Mouse (Mus musculus): ENCODE data around the gene Ntrk2. TPM values are rescaled to one million over a fixed set of nuclear protein-coding genes. Genes with fewer than 3 reads are reported as not detected.

The Ntrk2 gene
- polyA plus RNA-seq, 1 experiment from 2014 or later: 35.8 TPM

- 53% methylated on average over 5 of the region's 5 CpGs for WGBS
- peak; percentile 70 for ATAC-seq (ENCODE audit: low FRiP score)
These were observed 274.1 kb downstream of the Ntrk2 start for GRCm38 (mm10) chr13:59080468-59080867.

GRCm38 (mm10) chr13:59089016-59089415 lies 282.6 kb downstream of the Ntrk2 start:
- H3K4me2 ChIP-seq: no peak overlapping the region
- no peaks in the 10 kb centered on the region for H3K27me3 ChIP-seq (ENCODE audit: control insufficient read depth, insufficient read depth, low read length)
- no peak overlapping the region for H3K27ac ChIP-seq (ENCODE audit: low read depth, low read length)
- DNase-seq (ENCODE audit: low spot score, missing footprints): no peak
- no peaks in the 10 kb centered on the region for H3K9me3 ChIP-seq (ENCODE audit: control insufficient read depth, low read length)
- peaks cover 27% of the 10 kb centered on the region for H3K4me1 ChIP-seq (ENCODE audit: control insufficient read depth, insufficient read depth, low read length)
- H3K36me3 ChIP-seq (ENCODE audit: control insufficient read depth, insufficient read depth, low read length): no peaks in the 10 kb centered on the region
- no peak for ATAC-seq (ENCODE audit: low FRiP score)
- 90% methylated on average over 4 of the region's 4 CpGs for WGBS
- no peak overlapping the region for H3K4me3 ChIP-seq (ENCODE audit: low read depth, low read length)
- H3K9ac ChIP-seq (ENCODE audit: low read length): no peak overlapping the region

More at GRCm38 (mm10) chr13:59080468-59080867, 274.1 kb downstream of the Ntrk2 start:
- no peak overlapping the region for H3K4me2 ChIP-seq
- no peak overlapping the region for H3K4me3 ChIP-seq (ENCODE audit: low read depth, low read length)
- H3K4me1 ChIP-seq (ENCODE audit: control insufficient read depth, insufficient read depth, low read length): peaks cover 11% of the 10 kb centered on the region
- H3K27ac ChIP-seq (ENCODE audit: low read depth, low read length): no peak overlapping the region
- H3K27me3 ChIP-seq (ENCODE audit: control insufficient read depth, insufficient read depth, low read length): no peaks in the 10 kb centered on the region; the same call in 1 of the 2 replicates
- H3K9me3 ChIP-seq (ENCODE audit: control insufficient read depth, low read length): no peaks in the 10 kb centered on the region
- no peak overlapping the region for H3K9ac ChIP-seq (ENCODE audit: low read length)
- peak; percentile 89 for DNase-seq (ENCODE audit: low spot score, missing footprints)
- no peaks in the 10 kb centered on the region for H3K36me3 ChIP-seq (ENCODE audit: control insufficient read depth, insufficient read depth, low read length)

- Histone ChIP-seq H3K36me3 (ENCODE audit: control insufficient read depth, insufficient read depth, low read length) (no peaks in the 10 kb centered on the region), H3K9me3 (ENCODE audit: control insufficient read depth, low read length) (no peaks in the 10 kb centered on the region), H3K27me3 (ENCODE audit: control insufficient read depth, insufficient read depth, low read length) (no peaks in the 10 kb centered on the region), H3K9ac (ENCODE audit: low read length) (no peak overlapping the region), H3K4me3 (ENCODE audit: low read depth, low read length) (no peak overlapping the region), H3K27ac (ENCODE audit: low read depth, low read length) (peak overlapping the region; percentile 97), H3K4me1 (ENCODE audit: control insufficient read depth, insufficient read depth, low read length) (peaks cover 33% of the 10 kb centered on the region), H3K4me2 (no peak overlapping the region)
- WGBS: 22% methylated on average over 13 of the region's 13 CpGs
- ATAC-seq (ENCODE audit: low FRiP score): peak; percentile 71
- DNase-seq (ENCODE audit: low spot score, missing footprints): peak; percentile 96
These were observed 285.0 kb downstream of the Ntrk2 start for GRCm38 (mm10) chr13:59091138-59091971.

GRCm38 (mm10) chr13:59092045-59092857 lies 285.9 kb downstream of the Ntrk2 start:
- WGBS: 20% methylated on average over 10 of the region's 10 CpGs
- peak overlapping the region; percentile 97 for H3K27ac ChIP-seq (ENCODE audit: low read depth, low read length)
- no peaks in the 10 kb centered on the region for H3K36me3 ChIP-seq (ENCODE audit: control insufficient read depth, insufficient read depth, low read length)
- DNase-seq (ENCODE audit: low spot score, missing footprints) (peak; percentile 95), ATAC-seq (ENCODE audit: low FRiP score) (peak; percentile 71)
- H3K9ac ChIP-seq (ENCODE audit: low read length): peak overlapping the region; percentile 39; the same call in 1 of the 2 replicates
- H3K27me3 ChIP-seq (ENCODE audit: control insufficient read depth, insufficient read depth, low read length): no peaks in the 10 kb centered on the region
- peak overlapping the region; percentile 12; the same call in 1 of the 2 replicates for H3K4me2 ChIP-seq
- H3K4me1 ChIP-seq (ENCODE audit: control insufficient read depth, insufficient read depth, low read length): peaks cover 33% of the 10 kb centered on the region
- H3K9me3 ChIP-seq (ENCODE audit: control insufficient read depth, low read length): no peaks in the 10 kb centered on the region
- no peak overlapping the region for H3K4me3 ChIP-seq (ENCODE audit: low read depth, low read length)

GRCm38 (mm10) chr13:59092858-59093154 lies 286.4 kb downstream of the Ntrk2 start:
- Histone ChIP-seq H3K4me2 (peak overlapping the region; percentile 29; the same call in 1 of the 2 replicates), H3K27ac (ENCODE audit: low read depth, low read length) (peak overlapping the region; percentile 97), H3K4me3 (ENCODE audit: low read depth, low read length) (no peak overlapping the region), H3K9me3 (ENCODE audit: control insufficient read depth, low read length) (no peaks in the 10 kb centered on the region), H3K27me3 (ENCODE audit: control insufficient read depth, insufficient read depth, low read length) (no peaks in the 10 kb centered on the region), H3K9ac (ENCODE audit: low read length) (peak overlapping the region; percentile 39; the same call in 1 of the 2 replicates), H3K36me3 (ENCODE audit: control insufficient read depth, insufficient read depth, low read length) (no peaks in the 10 kb centered on the region), H3K4me1 (ENCODE audit: control insufficient read depth, insufficient read depth, low read length) (peaks cover 33% of the 10 kb centered on the region)
- WGBS: 4% methylated on average over 4 of the region's 4 CpGs
- ATAC-seq (ENCODE audit: low FRiP score) (peak; percentile 95), DNase-seq (ENCODE audit: low spot score, missing footprints) (no peak)

- ATAC-seq (ENCODE audit: low FRiP score): no peak
- no peak overlapping the region for H3K4me2 ChIP-seq
- DNase-seq (ENCODE audit: low spot score, missing footprints): no peak
- H3K9me3 ChIP-seq (ENCODE audit: control insufficient read depth, low read length): no peaks in the 10 kb centered on the region
- H3K27me3 ChIP-seq (ENCODE audit: control insufficient read depth, insufficient read depth, low read length): no peaks in the 10 kb centered on the region
- H3K36me3 ChIP-seq (ENCODE audit: control insufficient read depth, insufficient read depth, low read length): no peaks in the 10 kb centered on the region
- H3K4me1 ChIP-seq (ENCODE audit: control insufficient read depth, insufficient read depth, low read length): peaks cover 33% of the 10 kb centered on the region
- no peak overlapping the region for H3K4me3 ChIP-seq (ENCODE audit: low read depth, low read length)
- no peak overlapping the region for H3K9ac ChIP-seq (ENCODE audit: low read length)
- 94% methylated on average over 7 of the region's 7 CpGs for WGBS
- H3K27ac ChIP-seq (ENCODE audit: low read depth, low read length): no peak overlapping the region
These were observed 288.4 kb downstream of the Ntrk2 start for GRCm38 (mm10) chr13:59094722-59095121.

GRCm38 (mm10) chr13:59095811-59096391 lies 289.5 kb downstream of the Ntrk2 start:
- ATAC-seq (ENCODE audit: low FRiP score) (no peak), DNase-seq (ENCODE audit: low spot score, missing footprints) (no peak)
- H3K9me3 ChIP-seq (ENCODE audit: control insufficient read depth, low read length): no peaks in the 10 kb centered on the region
- no peak overlapping the region for H3K27ac ChIP-seq (ENCODE audit: low read depth, low read length)
- H3K4me2 ChIP-seq: no peak overlapping the region
- H3K4me3 ChIP-seq (ENCODE audit: low read depth, low read length): no peak overlapping the region
- peaks cover 28% of the 10 kb centered on the region for H3K4me1 ChIP-seq (ENCODE audit: control insufficient read depth, insufficient read depth, low read length)
- H3K9ac ChIP-seq (ENCODE audit: low read length): no peak overlapping the region
- H3K36me3 ChIP-seq (ENCODE audit: control insufficient read depth, insufficient read depth, low read length): no peaks in the 10 kb centered on the region
- no peaks in the 10 kb centered on the region for H3K27me3 ChIP-seq (ENCODE audit: control insufficient read depth, insufficient read depth, low read length)
- WGBS: 52% methylated on average over 10 of the region's 10 CpGs

- no peak for DNase-seq (ENCODE audit: low spot score, missing footprints)
- Histone ChIP-seq H3K4me2 (no peak overlapping the region), H3K27me3 (ENCODE audit: control insufficient read depth, insufficient read depth, low read length) (no peaks in the 10 kb centered on the region), H3K9me3 (ENCODE audit: control insufficient read depth, low read length) (no peaks in the 10 kb centered on the region), H3K27ac (ENCODE audit: low read depth, low read length) (no peak overlapping the region), H3K4me3 (ENCODE audit: low read depth, low read length) (no peak overlapping the region), H3K36me3 (ENCODE audit: control insufficient read depth, insufficient read depth, low read length) (no peaks in the 10 kb centered on the region), H3K9ac (ENCODE audit: low read length) (no peak overlapping the region), H3K4me1 (ENCODE audit: control insufficient read depth, insufficient read depth, low read length) (0 out of 2 replicates have a peak, but pooled peaks cover 3% of the 10 kb centered on the region)
- no peak for ATAC-seq (ENCODE audit: low FRiP score)
- WGBS: 44% methylated on average over 10 of the region's 10 CpGs
These were observed 293.7 kb downstream of the Ntrk2 start for GRCm38 (mm10) chr13:59100086-59100485.
